Mouse (Mus musculus) small intestine, adult 2 months (tissue): ENCODE data around the gene Cnpy3.

Experiments used
- CTCF ChIP-seq: fragments of 200-500 bp; IDR thresholded peaks from 2 replicates; pipeline ENCODE4 v1.5.1; 2012; ENCODE audit warnings: low read depth, mild to moderate bottlenecking, control low read depth, inconsistent platforms, low read length, moderate library complexity, mixed read lengths; ENCODE audit not compliant: insufficient replicate concordance, insufficient read length; ENCODE audit errors: extremely low read depth
- POLR2A ChIP-seq: fragments of 200-500 bp; IDR thresholded peaks from 2 replicates; pipeline ENCODE4 v1.6.1; 2012; ENCODE audit warnings: low read depth, mild to moderate bottlenecking, control low read depth, inconsistent platforms, low read length, moderate library complexity

GRCm38 (mm10) chr17:46750580-46750979 lies 1.4 kb downstream of the Cnpy3 start:
- TF ChIP-seq CTCF: no peak
- TF ChIP-seq POLR2A: no peak
